Mouse (Mus musculus) intestine, postnatal 0 days (tissue): ENCODE results near the gene Scn3b. TPM values are rescaled to one million over a fixed set of nuclear protein-coding genes. Genes with fewer than 3 reads are reported as not detected.

Source experiments
- ATAC-seq: fragments of 200-750 bp; cut with Nextera tagmentation; 2 replicates; pipeline ENCODE4 v1.8.0; 2017; ENCODE audit warnings: mild to moderate bottlenecking, moderate TSS enrichment, moderate library complexity
- H3K27ac ChIP-seq: fragments of 300-500 bp; sonication (generic); 2 replicates; pipeline ENCODE4 v1.5.1; 2014; ENCODE audit warnings: mild to moderate bottlenecking, low read depth, low read length, moderate library complexity
- H3K27me3 ChIP-seq: fragments of 300-500 bp; sonication (generic); replicated peaks from 2 replicates; pipeline ENCODE4 v1.6.1; 2014; ENCODE audit warnings: low read length, mixed read lengths; ENCODE audit not compliant: control insufficient read depth, insufficient read depth
- H3K36me3 ChIP-seq: fragments of 300-500 bp; sonication (generic); 2 replicates; pipeline ENCODE4 v1.6.1; 2014; ENCODE audit warnings: mild to moderate bottlenecking, moderate library complexity; ENCODE audit not compliant: control insufficient read depth, insufficient read depth
- H3K4me1 ChIP-seq: fragments of 300-500 bp; sonication (generic); replicated peaks from 2 replicates; pipeline ENCODE4 v1.6.1; 2014; ENCODE audit warnings: antibody characterized with exemption, low read length, mixed read lengths; ENCODE audit not compliant: control insufficient read depth, insufficient read depth
- H3K4me2 ChIP-seq: fragments of 300-500 bp; sonication (generic); replicated peaks from 2 replicates; pipeline ENCODE4 v1.6.1; 2014; ENCODE audit warnings: low read depth, mild to moderate bottlenecking, moderate library complexity
- H3K4me3 ChIP-seq: fragments of 300-500 bp; sonication (generic); 2 replicates; pipeline ENCODE4 v1.5.1; 2014; ENCODE audit warnings: low read depth, low read length
- H3K9ac ChIP-seq: fragments of 300-500 bp; sonication (generic); 2 replicates; pipeline ENCODE4 v1.6.1; 2014; ENCODE audit warnings: mild to moderate bottlenecking, low read depth, low read length
- H3K9me3 ChIP-seq: fragments of 300-500 bp; sonication (generic); 2 replicates; pipeline ENCODE4 v1.6.1; 2016; ENCODE audit warnings: mixed run types; ENCODE audit not compliant: control insufficient read depth
- CTCF ChIP-seq: sonication (generic); IDR thresholded peaks from 2 replicates; pipeline ENCODE4 v1.5.1; 2016; ENCODE audit warnings: low read depth, mild to moderate bottlenecking, control low read depth, antibody characterized with exemption, moderate library complexity
- WGBS: fragments of 180-500 bp; shearing (Covaris S2); extraction: QIAGEN DNeasy Blood & Tissue Kit; methylation state at CpG from one replicate; pipeline ENCODE4 v1.1.7; 2014; 5-methylcytosine and 5-hydroxymethylcytosine counted together
- polyA plus RNA-seq: library from polyadenylated mRNA; unstranded; fragments of >200 nt; fragmentation: Nextera tagmentation; extraction: Ambion mirVana; gene quantifications from 2 replicates; pipeline ENCODE4 v1.2.1, GENCODE M21; 2015

The Scn3b gene
- polyA plus RNA-seq, 1 experiment from 2014 or later, result 2.4 TPM

- H3K36me3 ChIP-seq, result peaks cover 7% of the 10 kb centered on the region; the same call in 1 of the 2 replicates
- ATAC-seq, result no peak
- H3K27ac ChIP-seq, result peak overlapping the region; percentile 85
- peak overlapping the region; percentile 60 for H3K4me2 ChIP-seq
- no peaks in the 10 kb centered on the region for H3K27me3 ChIP-seq
- no peak for TF ChIP-seq CTCF
- H3K4me3 ChIP-seq, result peak overlapping the region; percentile 45
- H3K9ac ChIP-seq, result peak overlapping the region; percentile 55
- H3K4me1 ChIP-seq, result peaks cover 9% of the 10 kb centered on the region; the same call in 1 of the 2 replicates
- no peaks in the 10 kb centered on the region for H3K9me3 ChIP-seq
- WGBS, result 36% methylated on average over 6 of the region's 6 CpGs
Measured at GRCm38 (mm10) chr9:40323773-40324172, 54.8 kb downstream of the Scn3b start.

GRCm38 (mm10) chr9:40324232-40324792, 55.3 kb downstream of the Scn3b start:
- peak; percentile 68 for TF ChIP-seq CTCF
- H3K36me3 ChIP-seq, result peaks cover 7% of the 10 kb centered on the region; the same call in 1 of the 2 replicates
- H3K27ac ChIP-seq, result peak overlapping the region; percentile 85
- peak; percentile 38 for ATAC-seq
- H3K27me3 ChIP-seq, result no peaks in the 10 kb centered on the region
- 45% methylated on average over 4 of the region's 4 CpGs for WGBS
- peaks cover 9% of the 10 kb centered on the region; the same call in 1 of the 2 replicates for H3K4me1 ChIP-seq
- H3K9me3 ChIP-seq, result no peaks in the 10 kb centered on the region
- H3K9ac ChIP-seq, result peak overlapping the region; percentile 40
- peak overlapping the region; percentile 60 for H3K4me2 ChIP-seq
- peak overlapping the region; percentile 45 for H3K4me3 ChIP-seq

GRCm38 (mm10) chr9:40324826-40325225, 55.8 kb downstream of the Scn3b start:
- Histone ChIP-seq H3K36me3 (peaks cover 7% of the 10 kb centered on the region; the same call in 1 of the 2 replicates), H3K4me1 (peaks cover 4% of the 10 kb centered on the region; the same call in 1 of the 2 replicates), H3K27ac (peak overlapping the region; percentile 85), H3K27me3 (no peaks in the 10 kb centered on the region), H3K4me3 (peak overlapping the region; percentile 45), H3K4me2 (peak overlapping the region; percentile 60), H3K9me3 (no peaks in the 10 kb centered on the region), H3K9ac (peak overlapping the region; percentile 40)
- ATAC-seq, result no peak
- 47% methylated on average over 6 of the region's 6 CpGs for WGBS
- no peak for TF ChIP-seq CTCF

DNA sequence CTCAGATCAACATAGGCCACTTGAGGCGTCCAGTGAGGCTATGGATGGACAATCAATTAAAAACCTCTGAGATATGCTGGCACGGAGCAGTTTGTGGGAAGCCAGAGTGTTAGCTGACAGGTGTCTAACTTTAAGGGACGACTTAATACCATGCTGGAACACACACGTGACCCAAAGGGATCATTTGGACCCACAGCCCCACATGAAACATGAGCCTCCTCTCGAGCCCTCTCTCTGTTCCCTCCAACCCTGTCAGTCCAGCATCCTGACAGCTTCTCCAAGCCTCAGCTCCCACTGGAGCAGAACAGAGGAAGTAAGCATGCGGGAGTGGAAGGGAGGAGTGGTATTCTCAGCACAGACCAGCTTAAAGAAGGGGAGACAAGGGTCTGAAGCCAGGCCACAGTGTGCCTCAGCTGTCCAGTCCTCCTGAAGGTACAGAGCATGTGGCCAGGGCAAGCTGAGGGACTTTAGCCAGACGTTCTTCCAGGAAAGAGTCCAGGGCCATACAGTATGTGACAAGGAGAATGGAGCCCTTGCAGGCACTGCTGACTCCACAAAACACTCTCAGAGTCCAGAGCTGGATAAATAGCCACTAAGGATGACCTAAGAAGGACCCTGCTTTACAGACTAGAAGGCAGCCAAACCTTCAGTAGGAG, 57.4 kb downstream of the Scn3b start:
- H3K9me3 ChIP-seq, result no peaks in the 10 kb centered on the region
- H3K27ac ChIP-seq, result peak overlapping the region; percentile 85
- 46% methylated on average over 7 of the region's 7 CpGs for WGBS
- TF ChIP-seq CTCF, result no peak
- peaks cover 2% of the 10 kb centered on the region; the same call in 1 of the 2 replicates for H3K4me1 ChIP-seq
- no peak overlapping the region for H3K4me3 ChIP-seq
- H3K9ac ChIP-seq, result peak overlapping the region; percentile 40
- ATAC-seq, result no peak
- H3K36me3 ChIP-seq, result peaks cover 11% of the 10 kb centered on the region; the same call in 1 of the 2 replicates
- H3K4me2 ChIP-seq, result peak overlapping the region; percentile 60
- no peaks in the 10 kb centered on the region for H3K27me3 ChIP-seq

- Histone ChIP-seq H3K27ac (no peak overlapping the region), H3K4me3 (no peak overlapping the region), H3K9me3 (no peaks in the 10 kb centered on the region), H3K36me3 (peaks cover 12% of the 10 kb centered on the region; the same call in 1 of the 2 replicates), H3K27me3 (no peaks in the 10 kb centered on the region), H3K4me2 (no peak overlapping the region), H3K4me1 (0 out of 2 replicates have a peak, but pooled peaks cover 5% of the 10 kb centered on the region), H3K9ac (no peak overlapping the region)
- WGBS, result 56% methylated on average over 19 of the region's 19 CpGs
- peak; percentile 64 for ATAC-seq
- peak; percentile 99 for TF ChIP-seq CTCF
Measured at GRCm38 (mm10) chr9:40330609-40331382, 61.8 kb downstream of the Scn3b start.
